Mouse (Mus musculus) lung, embryonic 16.5 days (tissue): ENCODE data around the gene 4930455H04Rik. TPM values are rescaled to one million over a fixed set of nuclear protein-coding genes. Genes with fewer than 3 reads are reported as not detected.

Source experiments
- ATAC-seq: fragments of 200-750 bp; cut with Nextera tagmentation; 2 replicates; pipeline ENCODE4 v1.8.0; 2017; ENCODE audit warnings: low read depth, mild to moderate bottlenecking, moderate library complexity
- H3K27ac ChIP-seq: fragments of 300-500 bp; sonication (generic); 2 replicates; pipeline ENCODE4 v1.5.1; 2014; ENCODE audit warnings: mild to moderate bottlenecking, control low read depth, low read length
- H3K27me3 ChIP-seq: fragments of 300-500 bp; sonication (generic); 2 replicates; pipeline ENCODE4 v1.6.1; 2014; ENCODE audit warnings: low read depth, low read length, mixed read lengths; ENCODE audit not compliant: control insufficient read depth, insufficient read depth
- H3K36me3 ChIP-seq: fragments of 300-500 bp; sonication (generic); 2 replicates; pipeline ENCODE4 v1.6.1; 2014; ENCODE audit warnings: low read length; ENCODE audit not compliant: control insufficient read depth, insufficient read depth
- H3K4me1 ChIP-seq: fragments of 300-500 bp; sonication (generic); replicated peaks from 2 replicates; pipeline ENCODE4 v1.6.1; 2014; ENCODE audit warnings: low read length, mixed read lengths; ENCODE audit not compliant: control insufficient read depth, insufficient read depth
- H3K4me2 ChIP-seq: fragments of 300-500 bp; sonication (generic); 2 replicates; pipeline ENCODE4 v1.6.1; 2014; ENCODE audit warnings: low read depth, low read length, control low read depth
- H3K4me3 ChIP-seq: fragments of 300-500 bp; sonication (generic); 2 replicates; pipeline ENCODE4 v1.5.1; 2014; ENCODE audit warnings: mild to moderate bottlenecking, low read length, control low read depth
- H3K9ac ChIP-seq: fragments of 300-500 bp; sonication (generic); 2 replicates; pipeline ENCODE4 v1.6.1; 2014; ENCODE audit warnings: low read length, control low read depth
- H3K9me3 ChIP-seq: fragments of 300-500 bp; sonication (generic); 2 replicates; pipeline ENCODE4 v1.6.1; 2016; ENCODE audit warnings: low read length; ENCODE audit not compliant: control insufficient read depth
- WGBS: fragments of 180-500 bp; shearing (Covaris S2); extraction: QIAGEN DNeasy Blood & Tissue Kit; methylation state at CpG from one replicate; pipeline ENCODE4 v1.1.7; 2014; 5-methylcytosine and 5-hydroxymethylcytosine counted together
- polyA plus RNA-seq: library from polyadenylated mRNA; unstranded; fragments of >200 nt; fragmentation: Nextera tagmentation; extraction: Ambion mirVana; gene quantifications from 2 replicates; pipeline ENCODE4 v1.2.1, GENCODE M21; 2015

4930455H04Rik gene
- polyA plus RNA-seq, 1 experiment from 2014 or later = not detected

GRCm38 (mm10) chr3:116985042-116985455 lies 17.0 kb downstream of the 4930455H04Rik start:
- WGBS = 29% methylated on average over 1 of the region's 1 CpGs
- Histone ChIP-seq H3K9ac (no peak overlapping the region), H3K4me1 (no peaks in the 10 kb centered on the region), H3K4me2 (no peak overlapping the region), H3K27ac (no peak overlapping the region), H3K27me3 (no peaks in the 10 kb centered on the region; the same call in 1 of the 2 replicates), H3K36me3 (no peaks in the 10 kb centered on the region), H3K4me3 (no peak overlapping the region), H3K9me3 (no peaks in the 10 kb centered on the region)
- no peak for ATAC-seq

DNA sequence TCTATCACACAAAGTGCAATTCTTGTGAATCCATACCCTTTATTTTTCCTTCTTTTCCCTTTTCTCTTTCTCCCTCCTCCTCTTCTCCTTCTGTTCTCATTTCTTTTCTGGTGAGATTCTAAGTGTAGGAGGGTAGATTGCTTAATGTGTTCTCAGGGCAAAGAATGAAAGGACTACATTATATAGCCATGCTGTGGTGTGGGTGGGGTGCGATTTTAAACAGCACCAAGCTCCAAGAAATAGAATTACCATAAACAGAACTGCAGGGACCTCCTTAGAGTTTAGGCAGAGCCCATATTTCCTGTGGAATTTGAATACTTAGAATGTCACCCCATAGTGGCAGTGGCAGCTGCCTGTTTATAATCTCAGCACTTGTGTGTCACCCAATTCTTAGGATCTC lies 17.7 kb downstream of the 4930455H04Rik start:
- no peak for ATAC-seq
- H3K4me2 ChIP-seq = no peak overlapping the region
- no peak overlapping the region for H3K9ac ChIP-seq
- H3K27ac ChIP-seq = no peak overlapping the region
- H3K36me3 ChIP-seq = no peaks in the 10 kb centered on the region
- WGBS = 54% methylated on average over 1 of the region's 1 CpGs
- no peaks in the 10 kb centered on the region for H3K4me1 ChIP-seq
- no peaks in the 10 kb centered on the region; the same call in 1 of the 2 replicates for H3K27me3 ChIP-seq
- no peak overlapping the region for H3K4me3 ChIP-seq
- no peaks in the 10 kb centered on the region for H3K9me3 ChIP-seq

DNA sequence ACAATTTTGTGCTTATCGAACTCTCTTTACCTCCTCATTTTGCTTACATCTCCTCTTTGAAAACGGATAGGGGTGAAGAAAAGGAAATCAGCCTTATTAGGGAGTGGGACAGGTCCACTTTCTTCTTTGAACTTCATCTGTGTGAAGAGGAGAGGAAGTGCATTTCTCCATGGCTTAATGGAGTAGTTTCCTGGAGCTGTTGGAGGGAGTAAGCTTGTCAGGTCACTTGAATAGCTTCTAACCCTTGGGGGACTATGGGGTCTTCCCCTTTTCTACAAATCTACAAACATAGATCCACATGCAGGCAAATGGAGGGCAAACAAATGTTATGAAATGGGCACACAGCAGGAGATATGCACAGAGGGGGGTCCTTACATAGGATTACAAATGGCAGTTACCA lies 18.4 kb downstream of the 4930455H04Rik start:
- Histone ChIP-seq H3K4me3 (no peak overlapping the region), H3K4me2 (no peak overlapping the region), H3K27ac (no peak overlapping the region), H3K4me1 (no peaks in the 10 kb centered on the region), H3K27me3 (no peaks in the 10 kb centered on the region; the same call in 1 of the 2 replicates), H3K9me3 (no peaks in the 10 kb centered on the region), H3K9ac (no peak overlapping the region), H3K36me3 (no peaks in the 10 kb centered on the region)
- 44% methylated on average over 2 of the region's 2 CpGs for WGBS
- ATAC-seq = no peak

- Histone ChIP-seq H3K4me2 (no peak overlapping the region), H3K4me1 (no peaks in the 10 kb centered on the region), H3K36me3 (no peaks in the 10 kb centered on the region), H3K4me3 (no peak overlapping the region), H3K27me3 (no peaks in the 10 kb centered on the region; the same call in 1 of the 2 replicates), H3K27ac (no peak overlapping the region), H3K9me3 (no peaks in the 10 kb centered on the region), H3K9ac (no peak overlapping the region)
- ATAC-seq = no peak
- 71% methylated on average over 3 of the region's 3 CpGs for WGBS
Observed at GRCm38 (mm10) chr3:116988221-116988620, 20.2 kb downstream of the 4930455H04Rik start.

DNA sequence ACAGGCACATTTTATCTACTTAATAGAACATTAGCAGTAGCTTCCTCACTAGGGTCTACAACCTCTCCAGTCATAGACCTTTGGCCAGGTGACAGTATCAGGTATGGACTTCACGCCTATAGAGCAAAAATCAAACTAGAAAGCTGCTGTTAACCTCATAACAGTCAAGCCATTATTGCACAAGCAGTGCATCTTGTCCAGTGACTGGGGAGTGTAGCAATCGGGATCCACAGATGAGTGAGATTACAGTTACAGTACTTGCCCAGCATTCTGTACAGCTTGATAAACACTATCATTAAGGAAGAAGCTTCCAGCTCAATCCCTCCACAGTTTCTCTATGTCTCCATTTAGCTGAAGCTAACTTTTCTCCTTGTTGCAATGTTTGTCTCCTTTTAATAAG lies 23.1 kb downstream of the 4930455H04Rik start:
- H3K36me3 ChIP-seq = no peaks in the 10 kb centered on the region
- H3K9me3 ChIP-seq = no peaks in the 10 kb centered on the region
- H3K9ac ChIP-seq = no peak overlapping the region
- H3K27ac ChIP-seq = no peak overlapping the region
- H3K4me2 ChIP-seq = no peak overlapping the region
- no peaks in the 10 kb centered on the region for H3K4me1 ChIP-seq
- no peaks in the 10 kb centered on the region; the same call in 1 of the 2 replicates for H3K27me3 ChIP-seq
- H3K4me3 ChIP-seq = no peak overlapping the region
- 80% methylated on average over 2 of the region's 2 CpGs for WGBS
- ATAC-seq = no peak

- no peaks in the 10 kb centered on the region for H3K9me3 ChIP-seq
- H3K9ac ChIP-seq = no peak overlapping the region
- H3K4me1 ChIP-seq = no peaks in the 10 kb centered on the region
- no peaks in the 10 kb centered on the region for H3K27me3 ChIP-seq
- no peak overlapping the region for H3K27ac ChIP-seq
- no peak overlapping the region for H3K4me3 ChIP-seq
- 69% methylated on average over 2 of the region's 2 CpGs for WGBS
- ATAC-seq = no peak
- no peak overlapping the region for H3K4me2 ChIP-seq
- no peaks in the 10 kb centered on the region for H3K36me3 ChIP-seq
Observed at GRCm38 (mm10) chr3:116993011-116993410, 24.9 kb downstream of the 4930455H04Rik start.

DNA sequence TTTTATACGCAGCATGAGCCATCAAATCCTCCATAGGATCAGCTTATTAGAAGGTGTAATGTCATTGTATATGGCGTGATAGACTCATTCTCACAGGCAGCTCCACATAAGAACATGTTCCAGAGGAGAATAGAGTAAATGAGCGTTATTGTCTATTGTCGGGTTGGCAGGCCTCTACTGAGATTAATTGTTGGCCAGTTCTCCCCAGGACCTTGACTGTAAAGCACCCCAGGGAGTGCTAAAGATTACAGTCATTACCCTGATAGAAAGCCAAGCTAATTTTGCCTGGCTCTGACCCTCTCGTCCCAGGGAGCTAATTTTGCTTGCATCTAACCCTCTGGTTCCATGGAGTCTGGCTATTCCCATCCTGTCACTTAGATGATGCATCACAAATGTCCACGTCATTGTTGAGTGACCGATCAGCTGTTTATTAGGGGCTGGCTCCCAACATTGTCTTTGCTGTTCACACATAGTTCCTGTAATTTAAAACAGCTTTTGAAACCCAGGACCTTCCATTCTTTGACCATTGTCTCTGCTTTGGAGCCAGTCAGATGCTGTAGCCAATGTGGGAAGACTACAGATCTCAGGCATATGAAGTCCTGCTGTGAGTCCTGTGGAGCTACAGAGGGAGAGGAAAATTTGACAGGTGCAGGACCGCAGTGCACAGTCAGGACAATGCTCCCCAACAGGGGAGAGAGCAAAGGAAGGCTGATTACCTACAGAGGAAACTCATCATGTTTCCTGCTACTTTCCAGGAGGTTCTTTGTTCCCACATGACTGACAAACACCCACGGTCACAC lies 33.8 kb downstream of the 4930455H04Rik start:
- no peaks in the 10 kb centered on the region for H3K9me3 ChIP-seq
- no peak for ATAC-seq
- WGBS = 59% methylated on average over 9 of the region's 9 CpGs
- H3K27me3 ChIP-seq = no peaks in the 10 kb centered on the region
- H3K36me3 ChIP-seq = no peaks in the 10 kb centered on the region
- H3K27ac ChIP-seq = no peak overlapping the region
- H3K4me3 ChIP-seq = no peak overlapping the region
- no peak overlapping the region for H3K4me2 ChIP-seq
- no peak overlapping the region for H3K9ac ChIP-seq
- H3K4me1 ChIP-seq = no peaks in the 10 kb centered on the region

- 78% methylated on average over 6 of the region's 6 CpGs for WGBS
- H3K36me3 ChIP-seq = no peaks in the 10 kb centered on the region
- H3K27ac ChIP-seq = no peak overlapping the region
- ATAC-seq = no peak
- H3K27me3 ChIP-seq = no peaks in the 10 kb centered on the region
- no peaks in the 10 kb centered on the region for H3K4me1 ChIP-seq
- no peaks in the 10 kb centered on the region for H3K9me3 ChIP-seq
- no peak overlapping the region for H3K9ac ChIP-seq
- no peak overlapping the region for H3K4me2 ChIP-seq
- no peak overlapping the region for H3K4me3 ChIP-seq
Observed at GRCm38 (mm10) chr3:117003379-117003778, 35.3 kb downstream of the 4930455H04Rik start.

GRCm38 (mm10) chr3:117006636-117007035 lies 38.6 kb downstream of the 4930455H04Rik start:
- H3K27me3 ChIP-seq = no peaks in the 10 kb centered on the region
- no peak for ATAC-seq
- no peaks in the 10 kb centered on the region for H3K4me1 ChIP-seq
- H3K4me2 ChIP-seq = no peak overlapping the region
- no peaks in the 10 kb centered on the region for H3K9me3 ChIP-seq
- H3K4me3 ChIP-seq = no peak overlapping the region
- no peaks in the 10 kb centered on the region for H3K36me3 ChIP-seq
- H3K27ac ChIP-seq = no peak overlapping the region
- 82% methylated on average over 3 of the region's 3 CpGs for WGBS
- H3K9ac ChIP-seq = no peak overlapping the region
